Mouse (Mus musculus) pancreas, adult 10 weeks (tissue): ENCODE data around the gene Prdm11. TPM values are rescaled to one million over a fixed set of nuclear protein-coding genes. Genes with fewer than 3 reads are reported as not detected.

Experiments
- polyA plus RNA-seq: library from polyadenylated mRNA; stranded (reverse); fragments of 350-450 nt; fragmentation: Illumina TruSeq; extraction: RNeasy Lipid Tissue Mini Kit (QIAGEN cat#74804); gene quantifications from one replicate; pipeline ENCODE4 v1.2.3, GENCODE M21; 2015; ENCODE audit warnings: low read depth, low replicate concordance; ENCODE audit not compliant: insufficient read depth

The Prdm11 gene
- polyA plus RNA-seq, result 0.85 TPM

GRCm38 (mm10) chr2:93045818-93046508 is at the start of gene Prdm11:
Gene Prdm11 (minus strand): TSS chr2:93046167.

Other genes with a start within 250 kb of the Prdm11 start
- 19.7 TPM for gene Syt13, start 131.1 kb downstream of the Prdm11 start, polyA plus RNA-seq
- gene Trp53i11, start 141.4 kb upstream of the Prdm11 start, polyA plus RNA-seq, result 13.0 TPM